Mouse (Mus musculus) layer of hippocampus, adult 9-10 months (tissue): Measurements from ENCODE around the gene Gtf3c2.

Source experiments
- DNase-seq: peaks from one replicate; pipeline ENCODE4 v3.0.0; 2022; ENCODE audit warnings: low spot score

Gene Gtf3c2

GRCm38 (mm10) chr5:31198170-31198569 is 18.2 kb upstream of the Gtf3c2 start:
- DNase-seq = no peak

GRCm38 (mm10) chr5:31197072-31197471 is 17.1 kb upstream of the Gtf3c2 start:
- no peak for DNase-seq

- no peak for DNase-seq
Observed at GRCm38 (mm10) chr5:31196207-31196606, 16.3 kb upstream of the Gtf3c2 start.

- no peak for DNase-seq
Observed at GRCm38 (mm10) chr5:31195671-31196070, 15.7 kb upstream of the Gtf3c2 start.

- no peak for DNase-seq
Observed at GRCm38 (mm10) chr5:31194486-31195485, 14.8 kb upstream of the Gtf3c2 start.

GRCm38 (mm10) chr5:31193631-31194281 is 13.8 kb upstream of the Gtf3c2 start:
- no peak for DNase-seq

GRCm38 (mm10) chr5:31192939-31193630 is 13.1 kb upstream of the Gtf3c2 start, which contains the start of the genes Snx17 and Eif2b4:
Gene Snx17 (plus strand): TSS chr5:31193227.
Gene Eif2b4 (minus strand): TSS chr5:31193430.
- peak; percentile 97 for DNase-seq

GRCm38 (mm10) chr5:31192045-31192938 is 12.3 kb upstream of the Gtf3c2 start:
- DNase-seq = no peak

GRCm38 (mm10) chr5:31190201-31190600 is 10.3 kb upstream of the Gtf3c2 start:
- no peak for DNase-seq

GRCm38 (mm10) chr5:31188223-31188840 is 8.4 kb upstream of the Gtf3c2 start:
- DNase-seq = no peak

GRCm38 (mm10) chr5:31183678-31184077 is 3.7 kb upstream of the Gtf3c2 start:
- DNase-seq = no peak

- DNase-seq = no peak
Observed at GRCm38 (mm10) chr5:31181183-31181770, 1.3 kb upstream of the Gtf3c2 start.

- DNase-seq = no peak
Observed at GRCm38 (mm10) chr5:31179301-31179765, 611 bp downstream of the Gtf3c2 start.

- no peak for DNase-seq
Observed at GRCm38 (mm10) chr5:31168630-31169029, 11.3 kb downstream of the Gtf3c2 start.

GRCm38 (mm10) chr5:31164878-31165277 is 15.1 kb downstream of the Gtf3c2 start:
- no peak for DNase-seq

GRCm38 (mm10) chr5:31162462-31162861 is 17.5 kb downstream of the Gtf3c2 start:
- no peak for DNase-seq

GRCm38 (mm10) chr5:31154152-31154553 is 25.8 kb downstream of the Gtf3c2 start, which contains the start of gene Mpv17:
Gene Mpv17 (minus strand): TSS chr5:31154251.
- peak; percentile 66 for DNase-seq

GRCm38 (mm10) chr5:31153516-31154151 is 26.3 kb downstream of the Gtf3c2 start:
- DNase-seq = no peak

GRCm38 (mm10) chr5:31151746-31152145 is 28.2 kb downstream of the Gtf3c2 start:
- no peak for DNase-seq

GRCm38 (mm10) chr5:31149781-31150180 is 30.2 kb downstream of the Gtf3c2 start:
- DNase-seq = no peak
